Mouse (Mus musculus): ENCODE measurements at regions not wholly inside any gene's neighbourhood (a gene's known extent, or its start where the extent isn't known, plus 50 kb on each side); places are given as distances from the start of the nearest gene placed in this dataset.

- Histone ChIP-seq H3K27me3 (ENCODE audit: control insufficient read depth, insufficient read depth, low read length) (no peaks in the 10 kb centered on the region), H3K4me1 (replicated peaks; ENCODE audit: control insufficient read depth, insufficient read depth, low read length) (no peaks in the 10 kb centered on the region), H3K36me3 (ENCODE audit: control insufficient read depth, insufficient read depth, low read length) (no peaks in the 10 kb centered on the region), H3K4me3 (ENCODE audit: control insufficient read depth, insufficient read depth, low read length) (no peak overlapping the region), H3K27ac (ENCODE audit: control insufficient read depth, insufficient read depth, low read length) (no peak overlapping the region)
- TF ChIP-seq POLR2A (IDR thresholded peaks at IDR 0.05; ENCODE audit: control insufficient read depth, extremely low read depth, insufficient read depth, low read length, poor library complexity) (no peak), CTCF (IDR thresholded peaks at IDR 0.05; ENCODE audit: borderline replicate concordance, control insufficient read depth, extremely low read depth, insufficient read depth, low read length, poor library complexity) (no peak)
- DNase-seq, result no peak
- 72% methylated on average over 2 of the region's 2 CpGs for WGBS
Measured at GRCm38 (mm10) chr17:51646416-51646815, 186.7 kb downstream of the Satb1 start.

GRCm38 (mm10) chr17:51645866-51646265 lies 187.2 kb downstream of the Satb1 start:
- Histone ChIP-seq H3K27me3 (ENCODE audit: control insufficient read depth, insufficient read depth, low read length) (no peaks in the 10 kb centered on the region), H3K36me3 (ENCODE audit: control insufficient read depth, insufficient read depth, low read length) (no peaks in the 10 kb centered on the region), H3K4me3 (ENCODE audit: control insufficient read depth, insufficient read depth, low read length) (no peak overlapping the region), H3K27ac (ENCODE audit: control insufficient read depth, insufficient read depth, low read length) (no peak overlapping the region), H3K4me1 (replicated peaks; ENCODE audit: control insufficient read depth, insufficient read depth, low read length) (no peaks in the 10 kb centered on the region)
- no peak for DNase-seq
- 93% methylated on average over 1 of the region's 1 CpGs for WGBS
- TF ChIP-seq CTCF (IDR thresholded peaks at IDR 0.05; ENCODE audit: borderline replicate concordance, control insufficient read depth, extremely low read depth, insufficient read depth, low read length, poor library complexity) (no peak), POLR2A (IDR thresholded peaks at IDR 0.05; ENCODE audit: control insufficient read depth, extremely low read depth, insufficient read depth, low read length, poor library complexity) (no peak)

- no peaks in the 10 kb centered on the region for H3K27me3 ChIP-seq (ENCODE audit: control insufficient read depth, insufficient read depth, low read length)
- H3K4me1 ChIP-seq (replicated peaks; ENCODE audit: control insufficient read depth, insufficient read depth, low read length), result no peaks in the 10 kb centered on the region
- H3K4me3 ChIP-seq (ENCODE audit: control insufficient read depth, insufficient read depth, low read length), result no peak overlapping the region
- TF ChIP-seq POLR2A (IDR thresholded peaks at IDR 0.05; ENCODE audit: control insufficient read depth, extremely low read depth, insufficient read depth, low read length, poor library complexity), result no peak
- WGBS, result 89% methylated on average over 2 of the region's 2 CpGs
- DNase-seq, result no peak
- no peak overlapping the region for H3K27ac ChIP-seq (ENCODE audit: control insufficient read depth, insufficient read depth, low read length)
- no peaks in the 10 kb centered on the region for H3K36me3 ChIP-seq (ENCODE audit: control insufficient read depth, insufficient read depth, low read length)
Measured at GRCm38 (mm10) chr17:51642682-51643081, 190.4 kb downstream of the Satb1 start.

GRCm38 (mm10) chr17:51635913-51636312 lies 197.2 kb downstream of the Satb1 start:
- DNase-seq, result no peak
- TF ChIP-seq CTCF (IDR thresholded peaks at IDR 0.05; ENCODE audit: borderline replicate concordance, control insufficient read depth, extremely low read depth, insufficient read depth, low read length, poor library complexity) (no peak), POLR2A (IDR thresholded peaks at IDR 0.05; ENCODE audit: control insufficient read depth, extremely low read depth, insufficient read depth, low read length, poor library complexity) (no peak)
- Histone ChIP-seq H3K36me3 (ENCODE audit: control insufficient read depth, insufficient read depth, low read length) (no peaks in the 10 kb centered on the region), H3K4me3 (ENCODE audit: control insufficient read depth, insufficient read depth, low read length) (no peak overlapping the region), H3K27me3 (ENCODE audit: control insufficient read depth, insufficient read depth, low read length) (no peaks in the 10 kb centered on the region), H3K4me1 (replicated peaks; ENCODE audit: control insufficient read depth, insufficient read depth, low read length) (no peaks in the 10 kb centered on the region; the same call in none of the 2 replicates), H3K27ac (ENCODE audit: control insufficient read depth, insufficient read depth, low read length) (no peak overlapping the region)
- 57% methylated on average over 4 of the region's 4 CpGs for WGBS

GRCm38 (mm10) chr17:51631574-51631973 lies 201.5 kb downstream of the Satb1 start:
- 88% methylated on average over 2 of the region's 2 CpGs for WGBS

GRCm38 (mm10) chr17:51620528-51620927 lies 212.6 kb downstream of the Satb1 start:
- 96% methylated on average over 3 of the region's 3 CpGs for WGBS
- Histone ChIP-seq H3K27ac (ENCODE audit: control insufficient read depth, insufficient read depth, low read length) (no peak overlapping the region), H3K36me3 (ENCODE audit: control insufficient read depth, insufficient read depth, low read length) (no peaks in the 10 kb centered on the region), H3K4me1 (replicated peaks; ENCODE audit: control insufficient read depth, insufficient read depth, low read length) (no peaks in the 10 kb centered on the region), H3K27me3 (ENCODE audit: control insufficient read depth, insufficient read depth, low read length) (no peaks in the 10 kb centered on the region), H3K4me3 (ENCODE audit: control insufficient read depth, insufficient read depth, low read length) (no peak overlapping the region)
- DNase-seq, result no peak
- no peak for TF ChIP-seq CTCF (IDR thresholded peaks at IDR 0.05; ENCODE audit: borderline replicate concordance, control insufficient read depth, extremely low read depth, insufficient read depth, low read length, poor library complexity)
- TF ChIP-seq POLR2A (IDR thresholded peaks at IDR 0.05; ENCODE audit: control insufficient read depth, extremely low read depth, insufficient read depth, low read length, poor library complexity), result no peak

More at GRCm38 (mm10) chr17:51631574-51631973, 201.5 kb downstream of the Satb1 start:
- H3K4me1 ChIP-seq (replicated peaks; ENCODE audit: control insufficient read depth, insufficient read depth, low read length), result no peaks in the 10 kb centered on the region
- no peak overlapping the region for H3K4me3 ChIP-seq (ENCODE audit: control insufficient read depth, insufficient read depth, low read length)
- H3K27ac ChIP-seq (ENCODE audit: control insufficient read depth, insufficient read depth, low read length), result no peak overlapping the region
- H3K36me3 ChIP-seq (ENCODE audit: control insufficient read depth, insufficient read depth, low read length), result no peaks in the 10 kb centered on the region
- H3K27me3 ChIP-seq (ENCODE audit: control insufficient read depth, insufficient read depth, low read length), result no peaks in the 10 kb centered on the region
- DNase-seq, result no peak
- TF ChIP-seq POLR2A (IDR thresholded peaks at IDR 0.05; ENCODE audit: control insufficient read depth, extremely low read depth, insufficient read depth, low read length, poor library complexity), result no peak

GRCm38 (mm10) chr17:51585263-51585662 lies 247.8 kb downstream of the Satb1 start:
- no peaks in the 10 kb centered on the region for H3K27me3 ChIP-seq (ENCODE audit: control insufficient read depth, insufficient read depth, low read length)
- no peak for TF ChIP-seq CTCF (IDR thresholded peaks at IDR 0.05; ENCODE audit: borderline replicate concordance, control insufficient read depth, extremely low read depth, insufficient read depth, low read length, poor library complexity)
- no peak for TF ChIP-seq POLR2A (IDR thresholded peaks at IDR 0.05; ENCODE audit: control insufficient read depth, extremely low read depth, insufficient read depth, low read length, poor library complexity)
- H3K27ac ChIP-seq (ENCODE audit: control insufficient read depth, insufficient read depth, low read length), result no peak overlapping the region
- 71% methylated on average over 1 of the region's 1 CpGs for WGBS
- DNase-seq, result no peak
- no peak overlapping the region for H3K4me3 ChIP-seq (ENCODE audit: control insufficient read depth, insufficient read depth, low read length)
- H3K4me1 ChIP-seq (replicated peaks; ENCODE audit: control insufficient read depth, insufficient read depth, low read length), result no peaks in the 10 kb centered on the region
- H3K36me3 ChIP-seq (ENCODE audit: control insufficient read depth, insufficient read depth, low read length), result no peaks in the 10 kb centered on the region

Measured in thymus, adult 2 months (tissue).